8 mouse cellular contexts compared by ENCODE assay signal in the genomic region with DNA sequence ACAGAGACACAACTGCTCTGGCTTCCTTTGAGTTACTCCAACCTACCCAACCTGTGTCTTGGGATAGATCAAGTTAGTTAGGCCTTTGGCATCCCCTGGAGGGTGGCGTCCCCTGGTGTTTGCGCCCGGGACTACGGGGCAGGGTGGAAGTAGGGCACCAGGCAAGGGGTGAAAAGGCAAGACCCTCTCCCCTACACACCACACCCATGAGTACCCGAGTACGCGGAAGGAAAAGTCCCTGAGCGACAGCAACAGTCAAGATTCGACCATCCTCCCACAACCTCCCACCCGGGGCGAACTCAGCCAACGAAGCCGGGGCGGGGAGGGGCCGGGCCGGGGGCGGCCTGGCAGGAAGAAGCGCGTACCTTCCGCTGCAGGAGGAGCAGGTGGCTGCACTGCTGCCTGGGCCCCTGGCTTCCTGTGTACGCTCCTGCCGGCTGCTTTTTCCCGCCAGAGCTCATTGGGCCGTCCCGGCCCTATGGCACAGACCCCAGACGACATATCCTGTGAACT. TPM values are rescaled to one million over a fixed set of nuclear protein-coding genes. Genes with fewer than 3 reads are reported as not detected.
DNase-seq lines count a peak whose midpoint lies in the region; ATAC-seq and TF ChIP-seq lines count a peak whose summit lies in the region.

Gene Carmil2, plus strand, starts transcription at position 479 of the 513 bp plus-strand sequence.

- peak within 1 kb of the TSS; percentile 51 for H3K4me2 ChIP-seq in liver, embryonic 11.5 days

- no peaks in the 10 kb centered on the region for H3K4me1 ChIP-seq in heart, adult 2 months (ENCODE audit: control insufficient read depth, insufficient read depth, low read length)
- no peaks in the 10 kb centered on the region for H3K4me1 ChIP-seq in kidney, adult 2 months (ENCODE audit: control insufficient read depth, insufficient read depth, low read length)
- peaks cover 10% of the 10 kb centered on the region for H3K4me1 ChIP-seq in liver, embryonic 11.5 days (replicated peaks; ENCODE audit: control insufficient read depth, insufficient read depth, low read length)

- no peaks in the 10 kb centered on the region for H3K79me2 ChIP-seq in heart, adult 2 months (replicated peaks; ENCODE audit: control insufficient read depth, insufficient read depth, low read length)

- WGBS in heart, adult 2 months = 8% methylated on average over 26 of the region's 26 CpGs
- 10% methylated on average over 25 of the region's 26 CpGs for WGBS in kidney, adult 2 months
- WGBS in liver, embryonic 11.5 days = 6% methylated on average over 26 of the region's 26 CpGs

- peak; percentile 85 for TF ChIP-seq CTCF in heart, adult 2 months (IDR thresholded peaks at IDR 0.05)
- TF ChIP-seq CTCF in kidney, adult 2 months (conservative IDR thresholded peaks at IDR 0.05; ENCODE audit: insufficient read depth, insufficient read length, low read depth, low read length) = peak; percentile 79

- ATAC-seq in liver, embryonic 11.5 days (replicated peaks; ENCODE audit: low FRiP score) = peak; percentile 54; the same call in 1 of the 2 replicates
- ATAC-seq in monocyte, adult 5-6 weeks (replicated peaks; ENCODE audit: insufficient number of reproducible peaks, low FRiP score, low TSS enrichment, poor library complexity, severe bottlenecking) = peak; percentile 67; the same call in 1 of the 2 replicates

- H3K27ac ChIP-seq in heart, adult 2 months = no peak within 1 kb of the TSS
- H3K27ac ChIP-seq in kidney, adult 2 months (ENCODE audit: insufficient read depth, low read depth, low read length) = no peak within 1 kb of the TSS
- H3K27ac ChIP-seq in liver, embryonic 11.5 days (ENCODE audit: low read depth, low read length) = no peak within 1 kb of the TSS

- no peak for TF ChIP-seq POLR2A in heart, adult 2 months (IDR thresholded peaks at IDR 0.05; ENCODE audit: insufficient read depth, low read depth, low read length)
- TF ChIP-seq POLR2A in kidney, adult 2 months (IDR thresholded peaks at IDR 0.05; ENCODE audit: low read depth, low read length) = no peak

- H3K4me3 ChIP-seq in heart, adult 2 months = peak within 1 kb of the TSS; percentile 26
- H3K4me3 ChIP-seq in kidney, adult 2 months (ENCODE audit: insufficient read depth, low read depth, low read length) = no peak within 1 kb of the TSS
- peak within 1 kb of the TSS; percentile 18; the same call in 1 of the 2 replicates for H3K4me3 ChIP-seq in liver, embryonic 11.5 days (ENCODE audit: low read depth, low read length)

- peak; percentile 56; the same call in 1 of the 2 replicates for TF ChIP-seq EP300 in heart, adult 2 months (IDR thresholded peaks at IDR 0.05; ENCODE audit: insufficient read depth, low read depth, low read length)

- DNase-seq in urinary bladder, postnatal 14 days (ENCODE audit: low spot score) = peak; percentile 70
- no peak for DNase-seq in urinary bladder, postnatal 10 days (ENCODE audit: low spot score)
- peak; percentile 49 to 54 for DNase-seq in cerebellum, postnatal 36 days
- DNase-seq in heart, adult 2 months = peak; percentile 73 to 82
- peak; percentile 56 for DNase-seq in kidney, adult 2 months
- no peak for DNase-seq in liver, embryonic 11.5 days (ENCODE audit: low spot score)
- peak; percentile 98 for DNase-seq in thymus, postnatal 14 days

- H3K36me3 ChIP-seq in heart, adult 2 months (ENCODE audit: control insufficient read depth, insufficient read depth, low read length) = peaks cover 3% of the 10 kb centered on the region; the same call in 1 of the 2 replicates
- no peaks in the 10 kb centered on the region for H3K36me3 ChIP-seq in kidney, adult 2 months (ENCODE audit: control insufficient read depth, insufficient read depth, low read length)
- peaks cover 18% of the 10 kb centered on the region for H3K36me3 ChIP-seq in liver, embryonic 11.5 days (ENCODE audit: control insufficient read depth, insufficient read depth, low read length)

- intact Hi-C loops in heart, adult 2 months (cut with DNase I) = loop anchor here (1.0 to 2.0 kb wide), 3 partner anchors 49 to 119 kb away; partner anchors contain the start of genes Agrp and Atp6v0d1

- no peaks in the 10 kb centered on the region for H3K9me3 ChIP-seq in liver, embryonic 11.5 days (ENCODE audit: control insufficient read depth, low read length)

- no peaks in the 10 kb centered on the region; the same call in 1 of the 2 replicates for H3K27me3 ChIP-seq in heart, adult 2 months (ENCODE audit: control insufficient read depth, insufficient read depth, low read length)
- no peaks in the 10 kb centered on the region for H3K27me3 ChIP-seq in kidney, adult 2 months (replicated peaks; ENCODE audit: control insufficient read depth, insufficient read depth, low read length)
- H3K27me3 ChIP-seq in liver, embryonic 11.5 days (replicated peaks; ENCODE audit: control insufficient read depth, insufficient read depth, low read length) = no peaks in the 10 kb centered on the region

- peak within 1 kb of the TSS; percentile 9; the same call in 1 of the 2 replicates for H3K9ac ChIP-seq in heart, adult 2 months (ENCODE audit: low read depth, low read length)
- H3K9ac ChIP-seq in liver, embryonic 11.5 days (ENCODE audit: low read depth, low read length) = no peak within 1 kb of the TSS

RNA-seq across cellular contexts. Expression of gene Carmil2, which starts in this region (rescaled TPM):
- under 1 TPM; 0.16 to 0.25 TPM for total RNA-seq in heart, adult 2 months (2021)
- polyA plus RNA-seq in heart, adult 2 months (2012; rRNA removed) = 0.29 and 1.4 TPM in 2 replicates
- polyA plus RNA-seq in kidney, adult 2 months (2012; rRNA removed) = 0.88 and 2.7 TPM in 2 replicates
- polyA plus RNA-seq in liver, embryonic 11.5 days (2014; fragmentation: Nextera tagmentation; extraction: Ambion mirVana) = 0.82 and 0.90 TPM in 2 replicates
- 1.7 to 3.9 TPM (median 2.4 TPM) in 3 replicates for total RNA-seq in monocyte, adult 5-6 weeks (2017)

Comparison
In these comparisons a context has a peak if more than half of its experiments do, and no peak if none do; other contexts are left out.
1. DNase-seq: peak in urinary bladder, postnatal 14 days (single experiment), cerebellum, postnatal 36 days (2 of 2), heart, adult 2 months (2 of 2), kidney, adult 2 months (single experiment) and thymus, postnatal 14 days (single experiment); none in urinary bladder, postnatal 10 days (single experiment) and liver, embryonic 11.5 days (single experiment).
2. Peak in ATAC-seq, H3K4me3 ChIP-seq and H3K4me2 ChIP-seq in liver, embryonic 11.5 days; RNA of the gene not detected or under 1 TPM.